Mouse (Mus musculus): ENCODE results near the gene Chd6.
A peak's percentile ranks its signal among the peaks of the same experiment; 100 is the strongest.

The Chd6 gene

GRCm38 (mm10) chr2:161108933-161109371 is at the start of gene Chd6:
Chd6 (minus strand) TSS chr2:161109075.
- peak; percentile 99 for DNase-seq

- DNase-seq: no peak
Measured at GRCm38 (mm10) chr2:161150004-161150842, 41.3 kb upstream of the Chd6 start.

- no peak for DNase-seq
Measured at GRCm38 (mm10) chr2:161148428-161149020, 39.6 kb upstream of the Chd6 start.

GRCm38 (mm10) chr2:161147656-161148427 is 39.0 kb upstream of the Chd6 start:
- DNase-seq: no peak

GRCm38 (mm10) chr2:161144799-161145198 is 35.9 kb upstream of the Chd6 start:
- DNase-seq: no peak

- peak; percentile 36 for DNase-seq
Measured at GRCm38 (mm10) chr2:161138672-161139536, 30.0 kb upstream of the Chd6 start.

GRCm38 (mm10) chr2:161136999-161137398 is 28.1 kb upstream of the Chd6 start:
- DNase-seq: no peak

GRCm38 (mm10) chr2:161128367-161129111 is 19.7 kb upstream of the Chd6 start:
- DNase-seq: no peak

GRCm38 (mm10) chr2:161112011-161112410 is 3.1 kb upstream of the Chd6 start:
- DNase-seq: no peak

- no peak for DNase-seq
Measured at GRCm38 (mm10) chr2:161109398-161109821, 535 bp upstream of the Chd6 start.

GRCm38 (mm10) chr2:161108085-161108927 is 569 bp downstream of the Chd6 start:
- DNase-seq: no peak

- DNase-seq: no peak
Measured at GRCm38 (mm10) chr2:161107236-161107635, 1.6 kb downstream of the Chd6 start.

GRCm38 (mm10) chr2:161103769-161104168 is 5.1 kb downstream of the Chd6 start:
- DNase-seq: no peak

GRCm38 (mm10) chr2:161102102-161102501 is 6.8 kb downstream of the Chd6 start:
- DNase-seq: no peak

GRCm38 (mm10) chr2:161097746-161098145 is 11.1 kb downstream of the Chd6 start:
- no peak for DNase-seq

GRCm38 (mm10) chr2:161090746-161091405 is 18.0 kb downstream of the Chd6 start:
- no peak for DNase-seq

- DNase-seq: no peak
Measured at GRCm38 (mm10) chr2:161090200-161090599, 18.7 kb downstream of the Chd6 start.

GRCm38 (mm10) chr2:161078590-161078989 is 30.3 kb downstream of the Chd6 start:
- DNase-seq: no peak

- DNase-seq: no peak
Measured at GRCm38 (mm10) chr2:161076262-161076661, 32.6 kb downstream of the Chd6 start.

- no peak for DNase-seq
Measured at GRCm38 (mm10) chr2:161075553-161075952, 33.3 kb downstream of the Chd6 start.

Measured in kidney, adult 18-20 months (tissue).